Mouse (Mus musculus) lung, postnatal 25 days (tissue): ENCODE results near the gene Pdlim7.

Experiments
- DNase-seq: peaks from one replicate; pipeline ENCODE4 v3.0.0; 2022; ENCODE audit warnings: low spot score

The Pdlim7 gene

GRCm38 (mm10) chr13:55513111-55513748 lies at the start of gene Pdlim7:
Gene Pdlim7 (minus strand): TSS chr13:55513676.
- DNase-seq, result peak; percentile 87

- DNase-seq, result peak; percentile 41
These were observed 44.0 kb upstream of the Pdlim7 start for GRCm38 (mm10) chr13:55557499-55557898.

- no peak for DNase-seq
These were observed 42.4 kb upstream of the Pdlim7 start for GRCm38 (mm10) chr13:55555921-55556320.

GRCm38 (mm10) chr13:55549061-55549460 lies 35.6 kb upstream of the Pdlim7 start:
- no peak for DNase-seq

- no peak for DNase-seq
These were observed 35.0 kb upstream of the Pdlim7 start for GRCm38 (mm10) chr13:55548426-55548825.

- DNase-seq, result no peak
These were observed 34.4 kb upstream of the Pdlim7 start for GRCm38 (mm10) chr13:55547916-55548315.

GRCm38 (mm10) chr13:55544792-55545191 lies 31.3 kb upstream of the Pdlim7 start:
- DNase-seq, result no peak

- DNase-seq, result peak; percentile 70
These were observed 30.0 kb upstream of the Pdlim7 start for GRCm38 (mm10) chr13:55543447-55543846.

- peak; percentile 45 for DNase-seq
These were observed 29.4 kb upstream of the Pdlim7 start for GRCm38 (mm10) chr13:55542891-55543290.

GRCm38 (mm10) chr13:55540933-55541332 lies 27.5 kb upstream of the Pdlim7 start:
- peak; percentile 48 for DNase-seq

- peak; percentile 100 for DNase-seq
These were observed 23.0 kb upstream of the Pdlim7 start, which contains the start of gene Ddx41 for GRCm38 (mm10) chr13:55536194-55537175. Gene Ddx41 (minus strand): TSS chr13:55536658.

- no peak for DNase-seq
These were observed 22.3 kb upstream of the Pdlim7 start for GRCm38 (mm10) chr13:55535796-55536193.

GRCm38 (mm10) chr13:55535191-55535590 lies 21.7 kb upstream of the Pdlim7 start:
- no peak for DNase-seq

GRCm38 (mm10) chr13:55529198-55529915 lies 15.9 kb upstream of the Pdlim7 start, which contains the start of gene Dok3:
Gene Dok3 (minus strand): TSS chr13:55529296.
- peak; percentile 39 for DNase-seq

GRCm38 (mm10) chr13:55527834-55528772 lies 14.6 kb upstream of the Pdlim7 start:
- DNase-seq, result peak; percentile 50

GRCm38 (mm10) chr13:55527212-55527611 lies 13.7 kb upstream of the Pdlim7 start:
- no peak for DNase-seq

GRCm38 (mm10) chr13:55525733-55526553 lies 12.5 kb upstream of the Pdlim7 start:
- no peak for DNase-seq

GRCm38 (mm10) chr13:55523951-55524600 lies 10.6 kb upstream of the Pdlim7 start:
- no peak for DNase-seq

GRCm38 (mm10) chr13:55523278-55523677 lies 9.8 kb upstream of the Pdlim7 start:
- DNase-seq, result no peak

GRCm38 (mm10) chr13:55522730-55523129 lies 9.3 kb upstream of the Pdlim7 start:
- DNase-seq, result no peak
